In genomic region chr9:61528286-61528865, GRCm38 (mm10) we compare ENCODE assay signal across 19 mouse cellular contexts.
A peak's percentile ranks its signal among the peaks of the same experiment; 100 is the strongest.
DNase-seq lines count a peak whose midpoint lies in the region; ATAC-seq lines count a peak whose summit lies in the region.
"Had no signal": no experiment of that assay in that cellular context is flagged by ENCODE, and none has a peak within 500 bp of the region (broad histone marks: within the 10 kb centered on the region; RNA-seq: fewer than 3 reads in every experiment).

No protein-coding gene starts in this region.

- H3K4me1 ChIP-seq in hindbrain, embryonic 10.5 days (replicated peaks), result peaks cover 70% of the 10 kb centered on the region
- peaks cover 10% of the 10 kb centered on the region for H3K4me1 ChIP-seq in hindbrain, embryonic 16.5 days (ENCODE audit: control insufficient read depth, insufficient read depth, low read depth, low read length)
- peaks cover 5% of the 10 kb centered on the region for H3K4me1 ChIP-seq in embryonic facial prominence, embryonic 11.5 days (ENCODE audit: control insufficient read depth, insufficient read depth, low read length)
- peaks cover 38% of the 10 kb centered on the region for H3K4me1 ChIP-seq in limb, embryonic 12.5 days (replicated peaks)
- H3K4me1 ChIP-seq: heart, embryonic 15.5 days had no signal

- H3K9me3 ChIP-seq in hindbrain, embryonic 10.5 days, result no peaks in the 10 kb centered on the region
- H3K9me3 ChIP-seq in hindbrain, embryonic 16.5 days (ENCODE audit: control insufficient read depth, low read length), result no peaks in the 10 kb centered on the region
- no peaks in the 10 kb centered on the region for H3K9me3 ChIP-seq in embryonic facial prominence, embryonic 11.5 days (replicated peaks; ENCODE audit: control insufficient read depth, low read length)
- H3K9me3 ChIP-seq in limb, embryonic 12.5 days, result no peaks in the 10 kb centered on the region
- H3K9me3 ChIP-seq: heart, embryonic 15.5 days had no signal

- intact Hi-C loops in left cerebral cortex, postnatal 36 days (cut with DNase I), result no loop called here

- H3K4me3 ChIP-seq in hindbrain, embryonic 10.5 days, result no peak overlapping the region
- no peak overlapping the region for H3K4me3 ChIP-seq in hindbrain, embryonic 16.5 days (ENCODE audit: low read length)
- no peak overlapping the region for H3K4me3 ChIP-seq in embryonic facial prominence, embryonic 11.5 days (ENCODE audit: low read depth, low read length)
- H3K4me3 ChIP-seq in limb, embryonic 12.5 days (replicated peaks), result no peak overlapping the region
- H3K4me3 ChIP-seq: heart, adult 2 months; heart, embryonic 15.5 days had no signal

- peaks cover 8% of the 10 kb centered on the region; the same call in 1 of the 2 replicates for H3K27me3 ChIP-seq in hindbrain, embryonic 10.5 days (ENCODE audit: insufficient read depth, poor library complexity, severe bottlenecking)
- H3K27me3 ChIP-seq in hindbrain, embryonic 16.5 days (replicated peaks; ENCODE audit: control insufficient read depth, insufficient read depth, low read length), result no peaks in the 10 kb centered on the region
- H3K27me3 ChIP-seq in embryonic facial prominence, embryonic 11.5 days (ENCODE audit: control insufficient read depth, insufficient read depth, low read length), result no peaks in the 10 kb centered on the region
- H3K27me3 ChIP-seq in limb, embryonic 12.5 days, result 0 out of 2 replicates have a peak, but pooled peaks cover 2% of the 10 kb centered on the region

- H3K9ac ChIP-seq in hindbrain, embryonic 16.5 days (ENCODE audit: low read depth, low read length), result no peak overlapping the region
- H3K9ac ChIP-seq in embryonic facial prominence, embryonic 11.5 days (replicated peaks; ENCODE audit: low read length), result no peak overlapping the region
- H3K9ac ChIP-seq in limb, embryonic 12.5 days (replicated peaks), result no peak overlapping the region
- H3K9ac ChIP-seq: heart, embryonic 15.5 days had no signal

- no peak for ATAC-seq in hindbrain, embryonic 16.5 days
- ATAC-seq in embryonic facial prominence, embryonic 11.5 days (replicated peaks; ENCODE audit: insufficient number of reproducible peaks, low FRiP score, low TSS enrichment, low read depth), result 0 out of 2 replicates have a peak, but pooled peaks have one; percentile 32
- no peak for ATAC-seq in limb, embryonic 12.5 days (ENCODE audit: insufficient number of reproducible peaks, insufficient read depth, low FRiP score, low TSS enrichment, low read depth)

- peak; percentile 52 for DNase-seq in hindbrain, embryonic 10.5 days (ENCODE audit: low spot score)
- peak; percentile 49 for DNase-seq in embryonic facial prominence, embryonic 11.5 days (ENCODE audit: low spot score)
- DNase-seq in retina, postnatal 1 day, result peak; percentile 64
- no peak for DNase-seq in kidney, adult 18-20 months
- no peak for DNase-seq in left cerebral cortex, postnatal 36 days (ENCODE audit: low spot score in 2 of 2)
- DNase-seq: adrenal gland, postnatal 10 days; B cell, adult 2 months; cerebellum, adult 18-20 months; gastrocnemius, postnatal 10 days; heart, adult 2 months; kidney, adult 11 months; kidney, postnatal 10 days; liver; lung, adult 18-20 months; lung, postnatal 36 days; thymus, postnatal 4 days had no signal

- WGBS in hindbrain, embryonic 10.5 days, result 26% methylated on average over 12 of the region's 12 CpGs
- 30% methylated on average over 12 of the region's 12 CpGs for WGBS in hindbrain, embryonic 16.5 days
- 25% methylated on average over 12 of the region's 12 CpGs for WGBS in embryonic facial prominence, embryonic 11.5 days
- 43% methylated on average over 12 of the region's 12 CpGs for WGBS in limb, embryonic 12.5 days

- no peaks in the 10 kb centered on the region for H3K36me3 ChIP-seq in hindbrain, embryonic 10.5 days
- no peaks in the 10 kb centered on the region for H3K36me3 ChIP-seq in hindbrain, embryonic 16.5 days (ENCODE audit: control insufficient read depth, insufficient read depth, low read length)
- no peaks in the 10 kb centered on the region for H3K36me3 ChIP-seq in embryonic facial prominence, embryonic 11.5 days (replicated peaks; ENCODE audit: control insufficient read depth, insufficient read depth, low read depth, low read length)
- H3K36me3 ChIP-seq in limb, embryonic 12.5 days, result no peaks in the 10 kb centered on the region
- H3K36me3 ChIP-seq: heart, embryonic 15.5 days had no signal

- peak overlapping the region; percentile 78 for H3K27ac ChIP-seq in hindbrain, embryonic 10.5 days
- H3K27ac ChIP-seq in hindbrain, embryonic 16.5 days (ENCODE audit: low read depth, low read length), result no peak overlapping the region
- H3K27ac ChIP-seq in embryonic facial prominence, embryonic 11.5 days (replicated peaks; ENCODE audit: low read depth, low read length), result no peak overlapping the region
- no peak overlapping the region for H3K27ac ChIP-seq in limb, embryonic 12.5 days
- H3K27ac ChIP-seq: heart, adult 2 months; heart, embryonic 15.5 days had no signal

- no peak overlapping the region for H3K4me2 ChIP-seq in hindbrain, embryonic 16.5 days (ENCODE audit: low read length)
- H3K4me2 ChIP-seq in embryonic facial prominence, embryonic 11.5 days (ENCODE audit: low read depth, low read length), result no peak overlapping the region
- H3K4me2 ChIP-seq in limb, embryonic 12.5 days, result peak overlapping the region; percentile 19; the same call in 1 of the 2 replicates
- H3K4me2 ChIP-seq: heart, embryonic 15.5 days had no signal

Comparison
In these comparisons a context has a peak if more than half of its experiments do, and no peak if none do; other contexts are left out.
1. DNase-seq: peak in hindbrain, embryonic 10.5 days (single experiment), embryonic facial prominence, embryonic 11.5 days (single experiment) and retina, postnatal 1 day (single experiment); none in kidney, adult 18-20 months (single experiment) and left cerebral cortex, postnatal 36 days (0 of 2).